ENCODE assay signal across 12 mouse cellular contexts in the genomic region with DNA sequence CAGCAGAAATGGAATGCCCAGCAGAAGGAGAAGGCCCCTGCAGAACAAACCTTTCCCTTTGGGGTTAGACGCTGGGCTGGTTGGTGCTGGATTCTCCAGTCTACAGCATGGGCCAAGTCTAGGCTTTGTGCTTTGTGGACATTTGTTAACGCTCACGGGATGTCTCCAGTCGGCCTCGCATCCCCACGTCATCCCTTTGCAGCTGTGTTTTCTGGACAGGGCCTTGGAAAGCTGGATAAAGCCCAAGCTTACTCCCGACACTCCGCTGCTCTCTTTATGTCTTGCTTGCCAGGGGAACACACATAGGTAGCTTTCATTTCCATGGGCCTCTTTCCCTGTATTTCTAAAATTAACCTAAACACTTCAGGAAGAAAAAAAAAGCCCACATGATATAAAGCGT. TPM values are rescaled to one million over a fixed set of nuclear protein-coding genes. Genes with fewer than 3 reads are reported as not detected.
DNase-seq lines count a peak whose midpoint lies in the region; ATAC-seq and TF ChIP-seq lines count a peak whose summit lies in the region.
"Had no signal": no experiment of that assay in that cellular context is flagged by ENCODE, and none has a peak within 500 bp of the region (broad histone marks: within the 10 kb centered on the region; RNA-seq: fewer than 3 reads in every experiment).

No protein-coding gene starts in this region.

- WGBS in kidney, postnatal 0 days = 67% methylated on average over 9 of the region's 9 CpGs
- 81% methylated on average over 9 of the region's 9 CpGs for WGBS in kidney, adult 2 months
- WGBS in lung, embryonic 14.5 days = 60% methylated on average over 9 of the region's 9 CpGs
- WGBS in forebrain, embryonic 13.5 days = 91% methylated on average over 9 of the region's 9 CpGs
- 90% methylated on average over 9 of the region's 9 CpGs for WGBS in forebrain, embryonic 14.5 days

- TF ChIP-seq CTCF in kidney, postnatal 0 days (IDR thresholded peaks at IDR 0.05; ENCODE audit: low read depth) = no peak
- no peak for TF ChIP-seq CTCF in kidney, adult 2 months (conservative IDR thresholded peaks at IDR 0.05; ENCODE audit: insufficient read depth, insufficient read length, low read depth, low read length)
- no peak for TF ChIP-seq CTCF in lung, embryonic 14.5 days (IDR thresholded peaks at IDR 0.05; ENCODE audit: low read depth)

- no peak overlapping the region for H3K4me2 ChIP-seq in kidney, postnatal 0 days (ENCODE audit: low read length)
- H3K4me2 ChIP-seq in lung, embryonic 14.5 days = no peak overlapping the region
- H3K4me2 ChIP-seq in forebrain, embryonic 13.5 days = no peak overlapping the region
- H3K4me2 ChIP-seq in forebrain, embryonic 14.5 days (ENCODE audit: low read length) = no peak overlapping the region
- H3K4me2 ChIP-seq: liver, embryonic 15.5 days had no signal

- no peaks in the 10 kb centered on the region for H3K27me3 ChIP-seq in kidney, postnatal 0 days (ENCODE audit: insufficient read depth, low read length)
- H3K27me3 ChIP-seq in kidney, adult 2 months (replicated peaks; ENCODE audit: control insufficient read depth, insufficient read depth, low read length) = no peaks in the 10 kb centered on the region
- H3K27me3 ChIP-seq in lung, embryonic 14.5 days (ENCODE audit: insufficient read depth, low read length) = no peaks in the 10 kb centered on the region
- no peaks in the 10 kb centered on the region for H3K27me3 ChIP-seq in forebrain, embryonic 13.5 days
- no peaks in the 10 kb centered on the region for H3K27me3 ChIP-seq in forebrain, embryonic 14.5 days (replicated peaks; ENCODE audit: control insufficient read depth, insufficient read depth, low read length)
- H3K27me3 ChIP-seq: CH12.LX; liver, embryonic 15.5 days had no signal

- TF ChIP-seq POLR2A in kidney, adult 2 months (IDR thresholded peaks at IDR 0.05; ENCODE audit: low read depth, low read length) = no peak

- H3K9ac ChIP-seq in kidney, postnatal 0 days (ENCODE audit: low read depth, low read length) = no peak overlapping the region
- H3K9ac ChIP-seq in lung, embryonic 14.5 days = no peak overlapping the region
- no peak overlapping the region for H3K9ac ChIP-seq in forebrain, embryonic 13.5 days
- H3K9ac ChIP-seq in forebrain, embryonic 14.5 days (ENCODE audit: low read length) = no peak overlapping the region
- H3K9ac ChIP-seq: liver, embryonic 15.5 days had no signal

- H3K27ac ChIP-seq in kidney, postnatal 0 days = no peak overlapping the region
- H3K27ac ChIP-seq in kidney, adult 2 months (ENCODE audit: insufficient read depth, low read depth, low read length) = no peak overlapping the region
- H3K27ac ChIP-seq in lung, embryonic 14.5 days (ENCODE audit: low read depth) = no peak overlapping the region
- H3K27ac ChIP-seq in forebrain, embryonic 13.5 days = no peak overlapping the region
- H3K27ac ChIP-seq in forebrain, embryonic 14.5 days (ENCODE audit: low read depth, low read length) = no peak overlapping the region
- H3K27ac ChIP-seq: hindbrain, postnatal 0 days; left cerebral cortex, adult 2 months; liver, embryonic 15.5 days had no signal

- ATAC-seq in kidney, postnatal 0 days (replicated peaks; ENCODE audit: low FRiP score, low read depth) = no peak
- peak; percentile 75 for ATAC-seq in lung, embryonic 14.5 days (ENCODE audit: insufficient read depth)
- ATAC-seq in forebrain, embryonic 13.5 days = no peak
- no peak for ATAC-seq in forebrain, embryonic 14.5 days
- ATAC-seq: hindbrain, postnatal 0 days had no signal

- H3K36me3 ChIP-seq in kidney, postnatal 0 days (ENCODE audit: insufficient read depth, low read length) = no peaks in the 10 kb centered on the region
- H3K36me3 ChIP-seq in kidney, adult 2 months (ENCODE audit: control insufficient read depth, insufficient read depth, low read length) = no peaks in the 10 kb centered on the region
- H3K36me3 ChIP-seq in lung, embryonic 14.5 days (ENCODE audit: insufficient read depth) = no peaks in the 10 kb centered on the region
- no peaks in the 10 kb centered on the region for H3K36me3 ChIP-seq in forebrain, embryonic 13.5 days (ENCODE audit: poor library complexity, severe bottlenecking)
- no peaks in the 10 kb centered on the region for H3K36me3 ChIP-seq in forebrain, embryonic 14.5 days (ENCODE audit: control insufficient read depth, insufficient read depth, low read length)
- H3K36me3 ChIP-seq: liver, embryonic 15.5 days had no signal

- DNase-seq in kidney, postnatal 0 days (ENCODE audit: low spot score) = peak; percentile 36
- no peak for DNase-seq in kidney, adult 2 months
- DNase-seq in brain, adult 2 months (ENCODE audit: low read depth, low spot score) = peak; percentile 86
- DNase-seq in gastrocnemius, postnatal 25 days = peak; percentile 69
- peak; percentile 78 for DNase-seq in lung, embryonic 14.5 days
- no peak for DNase-seq in spleen, postnatal 4 days (ENCODE audit: low spot score in 2 of 2)
- no peak for DNase-seq in forebrain, embryonic 14.5 days (ENCODE audit: low spot score)

- H3K9me3 ChIP-seq in kidney, postnatal 0 days (replicated peaks; ENCODE audit: low read length) = no peaks in the 10 kb centered on the region
- no peaks in the 10 kb centered on the region for H3K9me3 ChIP-seq in lung, embryonic 14.5 days (ENCODE audit: low read depth, low read length)
- no peaks in the 10 kb centered on the region for H3K9me3 ChIP-seq in forebrain, embryonic 13.5 days (replicated peaks)
- H3K9me3 ChIP-seq in forebrain, embryonic 14.5 days (replicated peaks; ENCODE audit: control insufficient read depth, low read length) = no peaks in the 10 kb centered on the region
- H3K9me3 ChIP-seq: liver, embryonic 15.5 days had no signal

- H3K4me1 ChIP-seq in kidney, postnatal 0 days (replicated peaks; ENCODE audit: insufficient read depth, low read length) = no peaks in the 10 kb centered on the region
- no peaks in the 10 kb centered on the region for H3K4me1 ChIP-seq in kidney, adult 2 months (ENCODE audit: control insufficient read depth, insufficient read depth, low read length)
- no peaks in the 10 kb centered on the region for H3K4me1 ChIP-seq in lung, embryonic 14.5 days (ENCODE audit: insufficient read depth)
- no peaks in the 10 kb centered on the region for H3K4me1 ChIP-seq in forebrain, embryonic 13.5 days
- H3K4me1 ChIP-seq in forebrain, embryonic 14.5 days (ENCODE audit: control insufficient read depth, insufficient read depth, low read length) = no peaks in the 10 kb centered on the region
- H3K4me1 ChIP-seq: liver, embryonic 15.5 days had no signal

- no peak overlapping the region for H3K4me3 ChIP-seq in kidney, postnatal 0 days (replicated peaks; ENCODE audit: low read depth, low read length)
- H3K4me3 ChIP-seq in kidney, adult 2 months (ENCODE audit: insufficient read depth, low read depth, low read length) = no peak overlapping the region
- H3K4me3 ChIP-seq in lung, embryonic 14.5 days (ENCODE audit: low read depth, low read length) = no peak overlapping the region
- no peak overlapping the region for H3K4me3 ChIP-seq in forebrain, embryonic 13.5 days
- H3K4me3 ChIP-seq in forebrain, embryonic 14.5 days (ENCODE audit: low read depth, low read length) = no peak overlapping the region
- H3K4me3 ChIP-seq: left cerebral cortex, adult 2 months; liver, embryonic 15.5 days had no signal

RNA-seq across cellular contexts. Expression of a gene that starts 49.0 kb away (rescaled TPM):
- 30.9 and 33.4 TPM in 2 replicates for polyA plus RNA-seq in kidney, postnatal 0 days (2015; fragmentation: Nextera tagmentation; extraction: Ambion mirVana)
- 18.8 and 21.1 TPM in 2 replicates for polyA plus RNA-seq in kidney, adult 2 months (2012; rRNA removed)
- total RNA-seq in gastrocnemius, postnatal 25 days (2021) = 10 to 100 TPM in 1 of 2 experiments, 1 to 10 TPM in 1; 6.5 to 11.0 TPM
- 39.1 and 40.5 TPM in 2 replicates for polyA plus RNA-seq in lung, embryonic 14.5 days (2014; fragmentation: Nextera tagmentation; extraction: Ambion mirVana)
- polyA plus RNA-seq in forebrain, embryonic 13.5 days (2015; fragmentation: Nextera tagmentation; extraction: Ambion mirVana) = 35.4 and 37.1 TPM in 2 replicates
- 24.5 and 29.4 TPM in 2 replicates for polyA plus RNA-seq in forebrain, embryonic 14.5 days (2014; fragmentation: Nextera tagmentation; extraction: Ambion mirVana)

Comparison
In these comparisons a context has a peak if more than half of its experiments do, and no peak if none do; other contexts are left out.
1. DNase-seq: peak in kidney, postnatal 0 days (single experiment), brain, adult 2 months (single experiment), gastrocnemius, postnatal 25 days (single experiment) and lung, embryonic 14.5 days (single experiment); none in kidney, adult 2 months (single experiment), spleen, postnatal 4 days (0 of 2) and forebrain, embryonic 14.5 days (single experiment).